Mouse (Mus musculus): ENCODE measurements around the gene Clhc1.
A peak's percentile ranks its signal among the peaks of the same experiment; 100 is the strongest.
"Not testable (repeated sequence)": the region's sequence is repeated elsewhere in the genome, so short reads cannot be mapped to it uniquely, and the experiment has no call there.

The Clhc1 gene

DNA sequence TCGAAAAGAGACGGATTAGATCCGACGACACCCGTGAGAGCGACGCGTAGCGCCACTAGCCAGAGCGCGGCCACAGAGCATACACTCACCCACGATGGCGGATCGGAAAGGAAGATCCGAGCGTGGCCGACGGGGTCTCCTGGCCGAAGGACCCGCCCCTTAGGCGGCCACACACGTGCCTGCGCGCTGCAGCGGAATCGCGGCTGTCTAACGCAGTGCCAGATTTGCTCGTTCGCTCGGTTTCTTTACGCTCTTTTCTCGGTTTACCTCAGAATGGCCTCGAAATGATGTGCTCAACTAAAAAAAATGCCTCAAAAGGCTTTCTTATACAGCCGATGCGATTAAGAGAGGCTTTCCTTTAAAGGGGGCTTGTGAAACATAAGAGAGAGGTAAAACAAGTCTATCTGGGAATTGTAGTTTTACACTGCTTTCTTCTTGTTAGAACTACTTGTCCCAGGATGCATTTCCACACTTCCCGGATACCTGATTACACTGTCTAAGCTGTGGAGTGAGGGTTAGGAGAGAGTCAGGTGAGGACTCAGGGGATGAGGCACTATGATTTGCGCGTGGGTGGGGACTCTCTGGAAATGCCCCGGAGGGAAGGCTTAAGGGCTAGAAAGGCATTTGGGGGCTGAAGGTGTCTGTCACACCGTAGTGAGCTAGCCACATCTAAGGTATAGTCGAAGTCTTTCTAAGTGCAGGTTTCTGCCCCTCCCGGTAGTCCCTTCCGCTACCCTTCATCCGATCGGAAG is at the start of gene Clhc1, which contains the start of gene Rps27a:
TSS of gene Clhc1 (plus strand) at position 199 of the 752 bp plus-strand sequence.
TSS of gene Rps27a (minus strand) at position 358 of the 752 bp plus-strand sequence.
- peak; percentile 92 to 94 for DNase-seq (ENCODE audit: low spot score in 2 of 2)

DNA sequence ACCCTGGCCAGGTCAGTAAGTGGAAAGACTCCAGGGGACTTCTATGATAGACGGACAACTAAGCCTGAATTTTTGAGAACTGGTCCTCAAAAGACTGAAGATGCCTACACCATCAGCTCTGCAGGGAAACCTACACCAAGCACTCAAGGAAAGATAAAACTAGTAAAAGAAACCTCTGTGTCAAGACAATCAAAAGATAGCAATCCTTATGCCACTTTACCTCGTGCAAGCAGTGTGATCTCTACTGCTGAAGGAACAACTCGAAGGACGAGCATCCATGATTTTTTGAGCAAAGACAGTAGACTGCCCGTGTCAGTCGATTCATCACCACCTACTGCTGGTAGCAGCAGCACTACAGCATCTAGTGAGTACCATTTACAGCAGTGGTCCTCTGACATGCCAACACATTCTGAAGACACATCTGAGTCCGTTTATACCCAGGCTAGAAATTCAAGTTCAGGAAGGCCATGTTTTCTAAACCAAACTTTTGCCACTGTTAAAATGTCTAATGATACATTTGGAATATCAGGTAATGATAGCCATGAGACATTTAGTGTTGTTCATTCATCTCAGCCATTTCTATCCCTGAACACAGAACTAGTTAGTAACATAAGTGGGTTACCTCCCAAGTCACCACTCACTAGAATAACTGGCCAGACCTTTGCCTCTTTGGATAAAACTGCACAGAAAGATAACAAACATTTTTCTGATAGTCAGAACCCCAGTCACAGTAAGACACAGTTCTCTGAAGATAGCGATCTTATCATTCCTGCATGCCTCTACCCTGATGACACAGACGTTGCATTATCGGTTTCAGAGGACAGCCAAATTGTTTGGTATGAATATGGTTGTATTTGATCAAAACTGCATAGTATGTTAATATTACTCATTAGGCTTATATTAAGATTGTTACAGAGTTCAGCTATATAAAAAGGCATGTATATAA is 43.5 kb upstream of the Clhc1 start:
- DNase-seq (ENCODE audit: low spot score in 2 of 2): no peak

DNA sequence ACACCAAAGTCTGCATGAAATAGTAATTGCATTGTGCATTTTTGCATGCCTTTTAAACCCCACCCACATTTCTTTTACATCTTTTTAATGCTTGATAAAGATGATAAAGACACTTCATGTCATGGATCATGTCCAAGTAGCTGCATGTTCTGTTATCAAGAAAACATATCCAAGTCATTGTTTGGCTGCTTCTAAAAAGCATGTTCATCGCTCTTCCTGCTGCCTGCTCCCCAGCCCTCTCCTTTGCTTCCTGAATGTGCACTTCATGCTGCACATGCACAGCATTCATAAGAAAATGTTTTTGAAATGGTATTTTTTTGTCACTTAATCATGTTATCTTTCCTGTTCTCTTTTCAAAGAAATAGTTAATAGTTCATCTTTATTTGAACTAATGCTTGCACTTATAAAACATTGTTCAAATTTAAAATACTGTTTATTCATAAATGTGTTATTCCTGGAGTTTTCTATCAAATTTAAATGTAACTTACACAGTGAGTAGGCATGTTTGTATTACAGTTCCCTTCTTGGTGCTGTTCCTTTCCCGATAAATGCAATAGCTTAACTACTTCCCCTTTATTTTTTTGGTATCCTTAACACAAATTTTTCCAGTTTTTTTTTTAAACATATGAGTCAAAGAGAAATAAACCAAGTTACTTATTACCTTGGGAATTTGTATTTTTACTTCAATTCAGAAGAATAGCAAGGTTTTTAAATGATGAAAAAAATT is 42.7 kb upstream of the Clhc1 start:
- DNase-seq (ENCODE audit: low spot score in 2 of 2): no peak

DNA sequence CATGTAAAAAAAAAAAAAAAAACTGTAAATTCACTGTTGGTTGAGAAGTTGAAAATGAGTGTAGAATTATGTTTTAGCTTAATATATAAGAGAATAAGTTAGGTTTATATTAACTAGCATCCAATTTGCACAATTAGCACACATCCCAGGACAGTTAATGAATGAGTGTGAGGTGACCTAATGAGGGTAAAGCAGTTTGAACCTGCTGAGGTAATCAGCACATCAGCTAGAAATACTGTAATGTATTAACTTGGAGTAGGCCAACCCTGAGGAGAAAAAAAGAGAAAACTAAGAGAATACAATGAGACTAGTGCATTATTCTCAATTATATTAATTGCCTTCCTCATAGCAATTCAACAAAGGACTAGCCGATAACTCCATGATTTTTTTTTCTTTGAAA is 38.3 kb upstream of the Clhc1 start:
- no peak for DNase-seq (ENCODE audit: low spot score in 2 of 2)

DNA sequence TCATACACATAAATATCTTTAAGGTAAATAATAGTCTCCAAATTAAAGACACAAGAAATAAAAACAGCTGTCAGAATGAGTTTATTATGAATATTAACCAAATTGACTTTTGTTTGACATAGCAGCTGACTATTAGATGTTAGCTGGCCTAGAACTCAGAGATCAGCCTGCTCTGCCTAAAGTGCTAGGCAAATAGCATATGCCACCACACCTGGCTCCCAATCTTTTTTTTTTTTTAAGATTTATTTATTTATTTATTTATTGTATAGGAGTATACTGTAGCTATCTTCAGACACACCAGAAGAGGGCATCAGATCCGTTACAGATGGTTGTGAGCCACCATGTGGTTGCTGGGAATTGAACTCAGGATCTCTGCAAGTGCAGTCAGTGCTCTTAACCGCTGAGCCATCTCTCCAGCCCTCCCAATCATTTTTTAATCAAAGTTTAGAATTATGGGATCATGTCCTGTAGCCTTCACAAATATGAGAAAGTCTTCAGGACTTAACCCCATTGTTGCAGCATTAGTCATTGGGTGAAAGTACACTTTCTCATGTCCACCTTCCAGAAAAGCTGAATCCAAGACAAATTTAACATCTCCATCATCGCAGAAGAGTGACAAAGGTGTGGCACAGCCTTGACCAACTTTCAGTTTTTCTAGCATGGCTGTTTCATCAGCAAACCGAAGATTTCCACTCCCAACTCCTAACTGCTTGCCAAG is 34.8 kb upstream of the Clhc1 start:
- no peak for DNase-seq (ENCODE audit: low spot score in 2 of 2)

DNA sequence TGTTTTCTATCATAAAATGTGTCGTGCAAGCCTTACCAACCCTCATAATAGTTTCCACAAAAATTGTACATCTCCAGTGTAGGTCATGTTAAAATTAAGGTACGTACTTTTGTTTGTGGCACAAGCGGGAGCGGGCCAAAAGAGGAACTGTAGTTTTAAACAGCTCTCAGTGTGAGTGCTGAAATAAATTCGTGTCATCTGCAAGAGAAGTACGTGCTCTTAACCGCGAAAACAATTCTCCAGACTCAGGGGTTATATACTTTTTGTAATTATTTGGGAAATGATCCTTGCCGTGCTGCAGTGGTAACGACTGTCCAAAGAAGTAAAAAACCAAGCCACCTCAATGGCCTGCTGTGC is 33.4 kb upstream of the Clhc1 start:
- no peak for DNase-seq (ENCODE audit: low spot score in 2 of 2)

DNA sequence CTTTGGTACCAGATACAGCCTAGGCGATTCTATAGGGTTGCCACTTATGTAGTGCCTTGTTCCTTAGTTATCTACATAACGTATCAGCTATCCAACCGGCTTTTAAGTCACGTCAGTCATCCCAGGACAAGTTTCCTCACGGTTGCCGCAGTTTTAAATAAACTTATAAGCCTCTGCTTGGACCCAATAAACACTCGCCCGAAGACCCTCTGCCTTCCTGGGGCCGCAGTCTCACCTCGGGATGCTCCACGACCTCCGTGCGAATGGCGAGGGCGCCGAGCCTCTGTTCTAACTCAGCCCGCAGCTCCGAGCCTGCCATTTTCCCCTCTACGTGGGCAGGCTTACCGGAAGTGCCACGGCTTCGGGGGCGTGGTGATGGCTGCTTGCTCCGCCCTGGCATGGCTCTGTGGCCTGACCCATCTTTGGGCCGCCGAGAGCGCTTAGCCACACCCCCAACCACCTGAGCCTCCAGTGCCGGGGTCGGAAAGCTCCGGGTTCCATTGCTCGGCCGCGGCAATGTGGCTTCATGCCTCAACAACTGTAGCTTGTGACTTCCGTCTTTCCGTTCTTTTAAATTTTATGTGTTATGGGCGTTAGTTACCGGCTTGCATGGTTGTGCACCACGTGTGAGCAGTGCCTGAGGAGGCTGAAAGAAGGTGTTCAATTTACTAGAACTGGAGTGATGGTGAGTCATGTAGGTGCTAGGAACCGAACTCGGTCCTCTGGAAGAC is 32.9 kb upstream of the Clhc1 start, which contains the start of gene Prorsd1:
TSS of gene Prorsd1 (minus strand) at position 352 of the 731 bp plus-strand sequence.
- DNase-seq (ENCODE audit: low spot score in 2 of 2): peak; percentile 53 to 61

DNA sequence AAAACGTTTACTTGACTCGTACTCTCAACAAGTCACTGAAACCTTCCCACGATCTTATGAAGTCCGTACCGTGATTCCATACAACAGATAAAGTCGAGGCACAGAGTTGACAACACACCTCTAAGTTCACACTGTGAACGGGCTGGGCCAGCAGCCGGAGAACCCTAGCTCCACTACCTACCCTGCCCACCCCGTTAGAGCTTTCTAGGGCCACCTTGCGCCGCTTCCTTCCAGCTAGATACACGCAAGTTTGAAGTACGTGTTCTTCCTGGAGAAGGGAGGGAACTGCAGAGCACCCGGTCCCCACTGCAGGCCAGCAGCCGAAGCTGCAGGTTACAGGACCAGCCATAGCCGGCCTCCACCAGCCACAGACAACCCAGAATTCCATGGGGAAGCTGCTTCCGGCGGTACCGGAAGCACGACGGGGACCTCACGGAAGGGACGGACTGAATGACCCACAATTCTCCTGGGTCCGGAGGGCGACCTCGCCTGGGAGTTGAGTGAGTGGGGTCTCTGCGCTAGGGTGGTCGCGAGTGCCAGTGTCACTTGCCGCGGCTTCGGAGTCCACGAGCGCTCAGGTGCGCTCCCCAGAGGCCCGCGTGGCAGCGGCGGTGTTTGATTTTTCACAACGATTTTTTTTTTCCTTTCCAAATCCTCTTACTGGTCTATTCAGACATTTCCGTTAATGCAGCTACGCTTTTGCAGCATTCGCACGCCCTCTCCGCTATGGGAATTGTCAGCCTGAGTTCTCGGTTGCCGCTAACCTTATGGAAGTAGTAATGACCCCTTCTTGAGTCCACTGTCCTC is 21.6 kb upstream of the Clhc1 start, which contains the start of gene Mtif2:
TSS of gene Mtif2 (plus strand) at position 421 of the 807 bp plus-strand sequence.
- peak; percentile 77 to 84 for DNase-seq (ENCODE audit: low spot score in 2 of 2)

DNA sequence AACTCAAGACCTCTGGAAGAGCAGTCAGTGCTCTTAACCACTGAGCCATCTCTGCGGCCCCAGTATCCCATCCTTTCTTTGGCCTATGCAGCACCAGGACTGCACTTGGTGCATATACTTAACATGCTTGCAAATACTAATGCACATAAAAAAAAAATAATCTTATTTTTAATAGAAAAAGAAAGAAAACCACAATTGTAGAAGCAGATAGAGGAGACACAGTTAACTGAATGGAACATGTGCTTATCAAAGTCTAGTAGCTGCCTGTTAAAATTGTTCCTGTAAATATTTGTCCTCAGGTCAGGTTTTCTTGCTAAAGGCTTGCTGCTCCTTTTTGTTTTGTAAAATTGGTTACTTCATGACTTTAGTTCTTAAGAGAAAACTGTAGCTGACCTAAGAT is 9.5 kb upstream of the Clhc1 start:
- DNase-seq (ENCODE audit: low spot score in 2 of 2): no peak

DNA sequence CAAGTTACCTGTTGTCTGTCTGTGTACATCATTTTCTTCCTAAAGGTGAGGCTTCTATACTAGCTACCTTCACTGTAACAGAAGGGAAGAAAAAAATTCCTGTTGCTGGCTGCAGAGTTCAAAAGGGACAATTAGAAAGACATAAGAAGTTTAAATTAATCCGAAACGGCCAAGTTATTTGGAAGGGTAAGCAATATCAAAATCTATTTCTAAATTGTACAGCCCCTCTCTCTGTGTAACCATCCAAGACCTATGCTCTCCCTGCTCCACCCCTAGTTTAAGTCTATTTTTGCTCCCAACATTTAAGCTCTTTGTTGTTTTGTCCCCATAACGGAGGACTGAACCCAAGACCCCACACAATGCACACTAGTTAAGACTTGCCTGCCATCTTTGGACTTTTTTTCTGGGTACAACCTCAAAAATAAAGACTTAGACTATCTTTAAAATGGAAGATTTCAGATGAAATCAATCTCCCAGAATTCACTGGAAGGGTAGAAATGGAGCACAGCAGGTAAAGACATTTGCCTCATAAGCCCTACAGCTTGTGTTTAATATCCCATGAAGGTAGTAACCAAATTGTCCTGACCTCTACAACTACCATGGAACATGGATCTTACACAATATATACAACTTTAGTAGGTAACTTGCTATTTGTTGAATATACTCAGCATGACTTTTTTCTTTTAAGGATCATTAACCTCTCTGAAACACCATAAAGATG is 3.4 kb upstream of the Clhc1 start:
- DNase-seq (ENCODE audit: low spot score in 2 of 2): no peak

DNA sequence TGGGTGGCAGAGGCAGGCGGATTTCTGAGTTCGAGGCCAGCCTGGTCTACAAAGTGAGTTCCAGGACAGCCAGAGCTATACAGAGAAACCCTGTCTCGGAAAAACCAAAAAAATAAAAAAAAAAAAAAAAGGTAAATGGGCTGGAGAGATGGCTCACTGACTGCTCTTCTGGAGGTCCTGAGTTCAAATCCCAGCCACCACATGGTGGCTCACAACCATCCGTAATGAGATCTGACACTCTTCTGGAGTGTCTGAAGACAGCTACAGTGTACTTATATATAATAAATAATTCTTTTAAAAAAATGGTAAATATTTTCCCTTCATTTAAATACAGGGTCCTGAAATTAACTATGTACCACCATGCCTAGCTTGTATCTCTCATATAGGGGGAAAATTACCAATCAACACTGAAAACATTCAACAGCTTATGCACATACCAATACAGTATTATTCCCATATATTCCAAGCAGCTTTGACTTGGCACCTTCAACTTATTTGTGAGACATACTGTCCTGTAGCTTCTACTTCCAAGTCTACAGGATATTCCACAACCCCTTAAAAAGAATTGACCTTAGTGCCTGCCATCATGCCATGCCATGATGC is 2.5 kb upstream of the Clhc1 start:
- not testable (repeated sequence) for DNase-seq (ENCODE audit: low spot score in 2 of 2)

DNA sequence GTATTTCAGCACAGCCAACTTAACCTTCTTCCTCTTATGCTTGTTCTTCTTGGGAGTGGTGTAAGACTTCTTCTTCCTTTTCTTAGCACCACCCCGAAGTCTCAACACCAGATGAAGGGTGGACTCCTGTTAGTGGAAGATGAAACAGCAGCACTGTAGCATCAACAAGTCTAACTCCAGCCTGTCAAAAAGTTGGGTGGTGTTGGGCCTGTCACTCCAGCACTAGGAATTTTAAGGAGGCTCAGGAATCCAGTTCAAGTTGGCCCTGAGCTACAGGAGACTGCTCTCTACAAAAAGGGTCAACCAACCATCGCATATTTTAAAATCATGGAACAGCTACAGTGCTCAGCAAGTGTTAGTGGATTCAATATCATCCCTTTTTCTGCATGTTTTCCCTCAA is 1.5 kb upstream of the Clhc1 start:
- DNase-seq (ENCODE audit: low spot score in 2 of 2): not testable (repeated sequence)

DNA sequence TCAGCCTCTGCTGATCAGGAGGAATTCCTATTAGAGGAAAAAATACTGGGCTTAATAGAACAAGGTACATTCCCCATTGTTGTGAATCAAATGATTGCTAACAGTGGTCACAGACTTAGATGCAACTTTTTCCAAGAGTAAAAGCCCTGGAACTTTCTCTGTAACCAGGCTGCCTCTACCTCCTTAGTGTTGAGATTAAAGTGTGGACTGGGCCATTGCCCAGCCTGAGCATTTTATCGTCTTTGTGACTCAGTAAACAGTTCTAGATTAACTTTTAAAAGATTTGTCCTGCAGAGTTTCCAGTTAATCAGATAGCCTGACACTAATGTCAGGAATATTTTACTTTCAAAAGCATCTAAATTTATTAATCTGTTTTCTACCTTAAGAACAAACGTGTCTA is 988 bp upstream of the Clhc1 start:
- no peak for DNase-seq (ENCODE audit: low spot score in 2 of 2)

DNA sequence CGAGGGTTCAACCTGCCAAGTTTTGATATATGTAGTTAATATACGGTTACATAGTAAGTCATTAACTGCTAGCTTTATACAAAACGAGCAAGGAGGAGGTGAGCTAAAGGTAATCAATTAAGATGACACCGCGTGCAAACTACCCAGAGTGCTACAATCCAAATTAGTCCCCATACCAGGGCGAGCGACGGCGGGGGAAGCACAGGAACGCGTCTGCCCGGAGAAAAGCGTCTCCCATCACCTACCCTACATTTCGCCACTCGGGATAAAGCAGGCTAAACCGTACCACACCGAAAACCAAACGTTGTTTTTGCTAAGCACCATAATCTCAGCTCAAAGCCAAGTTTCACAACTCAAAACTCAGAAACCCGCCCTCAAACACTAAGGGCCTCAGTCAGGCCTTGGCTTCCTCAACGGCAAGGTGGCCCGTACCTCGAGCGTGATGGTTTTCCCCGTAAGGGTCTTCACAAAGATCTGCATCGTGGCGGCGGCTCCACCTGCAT is 450 bp upstream of the Clhc1 start:
- no peak for DNase-seq (ENCODE audit: low spot score in 2 of 2)

DNA sequence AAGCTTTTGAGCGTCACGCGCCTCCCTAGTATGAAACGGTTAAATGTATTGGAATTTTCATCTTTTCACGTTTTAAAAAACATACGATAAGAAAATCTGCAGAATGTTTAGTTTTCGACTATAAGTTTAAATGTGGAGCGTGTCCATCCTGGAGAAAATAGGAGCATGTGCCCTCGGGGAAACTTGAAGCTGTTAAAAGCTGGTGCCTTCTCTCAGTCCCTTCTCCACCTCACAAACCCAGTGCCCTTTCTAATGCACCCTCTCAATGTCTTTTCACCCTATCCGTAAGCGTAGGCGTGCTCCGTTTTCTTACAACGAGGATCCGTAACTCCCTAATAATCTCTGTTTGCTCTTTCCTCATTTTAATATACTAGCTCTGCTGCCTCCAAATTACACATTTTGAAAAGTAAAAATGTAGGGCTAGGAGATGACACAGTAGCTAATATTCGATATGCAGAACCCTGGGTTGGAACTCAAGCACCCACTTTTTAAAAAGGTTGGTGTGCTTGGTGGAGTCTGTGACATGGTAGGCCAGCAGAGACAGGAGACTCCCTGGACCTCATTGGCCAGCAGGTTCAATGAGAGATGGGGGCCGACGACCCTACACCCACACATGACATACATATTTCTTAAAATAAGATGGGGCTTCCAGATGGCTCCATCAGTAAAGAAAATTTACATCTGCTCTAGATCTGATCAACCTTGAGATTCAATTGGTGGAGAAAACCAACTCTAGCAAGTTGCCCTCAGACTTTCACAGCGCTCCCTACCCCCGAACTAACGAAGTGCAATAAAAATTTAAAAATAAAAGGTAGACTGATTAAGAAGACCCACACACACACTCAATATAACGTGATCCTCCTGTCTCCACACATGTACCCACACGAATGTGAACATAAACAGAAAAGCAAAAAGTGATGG is 1.0 kb downstream of the Clhc1 start:
- no peak for DNase-seq (ENCODE audit: low spot score in 2 of 2)

DNA sequence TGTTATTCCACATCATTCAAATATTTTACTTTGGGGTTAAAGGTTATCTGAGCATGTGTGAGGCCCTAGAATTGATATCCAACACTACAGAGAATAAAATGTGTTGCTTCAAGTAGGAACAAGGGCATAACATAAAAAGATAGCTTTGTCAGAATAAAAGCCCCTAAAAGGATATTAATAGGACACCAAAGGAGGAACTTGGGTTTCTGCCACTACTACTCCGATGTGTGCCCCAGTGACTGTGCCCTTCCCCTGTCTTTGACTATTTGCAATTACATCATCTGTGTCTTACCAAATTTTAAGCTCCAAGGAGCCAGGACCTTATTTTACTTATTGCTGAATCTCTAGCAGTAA is 1.7 kb downstream of the Clhc1 start:
- DNase-seq (ENCODE audit: low spot score in 2 of 2): no peak

DNA sequence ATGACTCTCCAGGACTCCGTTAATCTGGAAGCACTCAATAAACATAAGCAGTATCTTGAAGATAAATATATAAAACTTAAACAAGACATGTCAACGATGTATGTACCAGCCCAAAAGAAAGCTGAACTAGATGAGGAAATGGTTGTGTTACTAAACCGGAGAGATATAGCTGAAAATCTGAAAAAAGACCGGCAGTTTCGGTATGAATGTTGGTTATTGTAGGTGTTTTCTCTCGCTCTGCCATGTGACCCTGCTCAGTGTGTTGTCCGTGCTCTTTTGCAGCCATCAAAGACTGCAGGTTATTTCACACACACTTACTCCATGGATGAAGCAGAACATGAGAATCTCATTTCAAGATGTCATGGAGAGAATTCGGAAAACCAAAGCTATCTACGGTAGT is 12.7 kb downstream of the Clhc1 start:
- no peak for DNase-seq (ENCODE audit: low spot score in 2 of 2)
